In the genomic region with DNA sequence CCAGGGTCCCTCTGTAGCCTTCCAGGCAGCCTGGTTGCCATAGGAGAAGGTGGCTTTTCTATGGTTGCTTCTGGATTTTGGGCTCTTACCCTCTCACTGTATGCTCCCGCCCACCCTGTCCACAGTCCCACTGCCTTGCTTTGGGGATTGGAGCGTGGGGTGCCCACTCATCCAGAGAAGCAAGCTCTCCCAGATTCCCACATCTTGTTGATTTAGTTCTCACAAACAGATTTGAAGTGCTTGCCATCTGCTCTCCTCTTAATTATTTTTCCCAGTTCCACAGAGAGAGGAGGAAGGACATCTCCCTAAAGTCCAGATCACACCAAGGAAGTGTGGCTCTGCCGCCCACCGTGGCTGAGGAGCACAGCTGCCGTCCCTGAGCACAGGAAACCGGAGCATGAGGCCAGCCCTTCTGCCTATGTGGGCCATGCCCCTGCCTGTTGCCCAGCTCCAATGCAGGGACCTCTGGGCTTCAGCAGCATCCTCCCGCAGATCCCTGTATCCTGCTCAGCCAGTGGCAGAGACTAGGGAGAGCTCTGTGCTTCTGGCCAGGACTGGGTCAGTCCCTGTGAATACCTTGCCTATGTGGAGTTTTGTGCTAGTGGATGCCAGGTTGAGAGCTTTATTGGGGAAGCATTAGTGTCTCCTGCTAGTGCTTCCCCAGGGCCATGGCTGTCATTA, we compare ENCODE assay signal across 14 mouse cellular contexts.
DNase-seq lines count a peak whose midpoint lies in the region.
"Had no signal": no experiment of that assay in that cellular context is flagged by ENCODE, and none has a peak within 500 bp of the region (broad histone marks: within the 10 kb centered on the region; RNA-seq: fewer than 3 reads in every experiment).

No protein-coding gene starts in this region.

- DNase-seq in cerebellum, postnatal 25 days: peak; percentile 50 to 54
- no peak for DNase-seq in cerebellum, postnatal 36 days
- DNase-seq in layer of hippocampus, adult 18-20 months (ENCODE audit: low spot score in 2 of 2): peak; percentile 64 to 71
- no peak for DNase-seq in layer of hippocampus, postnatal 36 days
- peak; percentile 83 for DNase-seq in right cerebral cortex, adult 18-20 months
- DNase-seq in right cerebral cortex, postnatal 4 days: no peak
- DNase-seq in telencephalon, adult 2 months (ENCODE audit: low read depth, low spot score): peak; percentile 80
- DNase-seq in gastrocnemius, adult 18-20 months (ENCODE audit: low spot score): no peak
- DNase-seq: B cell, adult 2 months; gastrocnemius, adult 2 months; heart, adult 18-20 months; liver, embryonic 13.5 days; lung, postnatal 14 days; thymus, adult 18-20 months had no signal

Comparison
In these comparisons a context has a peak if more than half of its experiments do, and no peak if none do; other contexts are left out.
1. DNase-seq: peak in cerebellum, postnatal 25 days (2 of 2), layer of hippocampus, adult 18-20 months (2 of 2), right cerebral cortex, adult 18-20 months (single experiment) and telencephalon, adult 2 months (single experiment); none in cerebellum, postnatal 36 days (0 of 2), layer of hippocampus, postnatal 36 days (0 of 2), right cerebral cortex, postnatal 4 days (single experiment) and gastrocnemius, adult 18-20 months (single experiment).